Mouse (Mus musculus): ENCODE data around the gene Galnt6. TPM values are rescaled to one million over a fixed set of nuclear protein-coding genes. Genes with fewer than 3 reads are reported as not detected.

Galnt6 gene
- polyA plus RNA-seq, 1 experiment from 2014 or later, result 1.2 TPM

DNA sequence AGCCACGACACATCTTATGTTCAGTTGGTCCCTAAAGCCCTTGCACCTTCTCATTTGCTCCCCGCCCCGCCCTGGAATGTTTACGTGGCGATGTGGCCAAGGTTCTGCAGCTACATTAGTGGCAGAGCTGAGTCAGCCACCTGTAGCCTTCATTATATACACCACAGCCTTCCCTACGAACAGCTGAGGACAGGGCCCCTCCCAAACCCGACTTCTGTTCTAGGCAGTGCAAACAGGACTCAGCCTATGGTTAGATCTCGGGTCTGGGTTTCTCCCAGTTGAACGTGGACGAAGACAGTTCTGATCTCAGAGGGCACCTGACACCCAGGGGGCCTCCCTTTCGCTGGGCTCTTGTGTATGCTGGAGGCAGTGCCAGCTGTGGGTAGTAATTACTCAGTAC, 1.3 kb downstream of the Galnt6 start:
- Histone ChIP-seq H3K4me3 (ENCODE audit: low read depth, low read length) (no peak overlapping the region), H3K9me3 (ENCODE audit: low read length) (no peaks in the 10 kb centered on the region), H3K36me3 (ENCODE audit: insufficient read depth, low read length) (no peaks in the 10 kb centered on the region), H3K4me1 (ENCODE audit: insufficient read depth, low read depth, low read length) (0 out of 2 replicates have a peak, but pooled peaks cover 6% of the 10 kb centered on the region), H3K27ac (ENCODE audit: low read length) (no peak overlapping the region), H3K27me3 (replicated peaks; ENCODE audit: insufficient read depth, low read length) (peaks cover 26% of the 10 kb centered on the region), H3K9ac (replicated peaks; ENCODE audit: low read depth) (no peak overlapping the region), H3K4me2 (replicated peaks; ENCODE audit: low read depth, low read length) (no peak overlapping the region)
- TF ChIP-seq CTCF (IDR thresholded peaks at IDR 0.05) (no peak), EP300 (IDR thresholded peaks at IDR 0.05) (no peak)
- DNase-seq (ENCODE audit: low spot score), result no peak
- WGBS, result 66% methylated on average over 11 of the region's 11 CpGs
- ATAC-seq, result no peak; the same call in 1 of the 2 replicates

DNA sequence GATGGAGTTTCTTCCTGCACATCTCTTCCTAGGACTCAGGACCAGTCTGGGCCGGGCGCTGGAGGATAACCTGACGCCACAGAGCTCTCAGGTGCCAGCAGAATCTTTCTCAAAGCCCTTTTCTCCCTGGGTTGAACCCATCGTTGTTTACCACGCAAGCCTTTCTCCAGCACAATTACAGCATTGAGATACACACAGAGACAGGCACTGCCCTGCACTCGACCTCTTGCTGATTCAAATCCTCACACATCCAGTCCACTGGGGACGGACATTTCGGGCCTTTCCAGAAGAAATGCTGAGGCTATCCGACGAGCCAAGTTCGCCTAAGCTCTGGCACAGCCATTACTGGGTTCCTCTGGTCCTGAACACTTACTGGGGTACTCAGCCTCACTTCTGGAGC, 2.5 kb downstream of the Galnt6 start:
- Histone ChIP-seq H3K4me1 (ENCODE audit: insufficient read depth, low read depth, low read length) (0 out of 2 replicates have a peak, but pooled peaks cover 6% of the 10 kb centered on the region), H3K4me3 (ENCODE audit: low read depth, low read length) (no peak overlapping the region), H3K36me3 (ENCODE audit: insufficient read depth, low read length) (no peaks in the 10 kb centered on the region), H3K4me2 (replicated peaks; ENCODE audit: low read depth, low read length) (no peak overlapping the region), H3K27me3 (replicated peaks; ENCODE audit: insufficient read depth, low read length) (peaks cover 26% of the 10 kb centered on the region), H3K9me3 (ENCODE audit: low read length) (no peaks in the 10 kb centered on the region), H3K9ac (replicated peaks; ENCODE audit: low read depth) (no peak overlapping the region), H3K27ac (ENCODE audit: low read length) (no peak overlapping the region)
- TF ChIP-seq CTCF (IDR thresholded peaks at IDR 0.05) (no peak), EP300 (IDR thresholded peaks at IDR 0.05) (no peak)
- DNase-seq (ENCODE audit: low spot score) (no peak), ATAC-seq (no peak)
- WGBS, result 81% methylated on average over 11 of the region's 11 CpGs

DNA sequence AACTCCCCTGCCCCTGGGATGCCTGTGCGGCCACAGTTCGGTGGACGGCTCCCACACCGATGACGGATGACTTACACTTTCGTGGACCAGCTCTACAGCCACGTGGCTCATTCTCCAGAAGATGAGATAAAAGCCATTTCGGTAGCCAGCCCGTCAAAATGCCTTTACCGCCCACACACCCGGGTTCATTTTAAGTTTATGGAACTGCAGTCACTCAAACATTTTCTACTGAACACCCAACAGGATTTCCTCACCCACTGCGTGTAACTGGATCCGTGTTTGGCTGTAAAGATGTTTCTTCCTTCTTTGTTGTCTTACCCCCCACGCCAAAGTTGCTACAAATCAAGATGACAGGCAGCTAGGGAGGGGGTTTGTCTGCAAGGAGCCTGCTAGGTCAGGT, 5.7 kb downstream of the Galnt6 start:
- WGBS, result 48% methylated on average over 14 of the region's 14 CpGs
- H3K4me2 ChIP-seq (replicated peaks; ENCODE audit: low read depth, low read length), result no peak overlapping the region
- H3K9ac ChIP-seq (replicated peaks; ENCODE audit: low read depth), result no peak overlapping the region
- DNase-seq (ENCODE audit: low spot score), result no peak
- 0 out of 2 replicates have a peak, but pooled peaks cover 4% of the 10 kb centered on the region for H3K27me3 ChIP-seq (replicated peaks; ENCODE audit: insufficient read depth, low read length)
- no peak overlapping the region for H3K27ac ChIP-seq (ENCODE audit: low read length)
- no peaks in the 10 kb centered on the region for H3K4me1 ChIP-seq (ENCODE audit: insufficient read depth, low read depth, low read length)
- no peak overlapping the region for H3K4me3 ChIP-seq (ENCODE audit: low read depth, low read length)
- H3K36me3 ChIP-seq (ENCODE audit: insufficient read depth, low read length), result no peaks in the 10 kb centered on the region
- ATAC-seq, result no peak
- TF ChIP-seq EP300 (IDR thresholded peaks at IDR 0.05), result no peak
- no peak for TF ChIP-seq CTCF (IDR thresholded peaks at IDR 0.05)
- H3K9me3 ChIP-seq (ENCODE audit: low read length), result no peaks in the 10 kb centered on the region

DNA sequence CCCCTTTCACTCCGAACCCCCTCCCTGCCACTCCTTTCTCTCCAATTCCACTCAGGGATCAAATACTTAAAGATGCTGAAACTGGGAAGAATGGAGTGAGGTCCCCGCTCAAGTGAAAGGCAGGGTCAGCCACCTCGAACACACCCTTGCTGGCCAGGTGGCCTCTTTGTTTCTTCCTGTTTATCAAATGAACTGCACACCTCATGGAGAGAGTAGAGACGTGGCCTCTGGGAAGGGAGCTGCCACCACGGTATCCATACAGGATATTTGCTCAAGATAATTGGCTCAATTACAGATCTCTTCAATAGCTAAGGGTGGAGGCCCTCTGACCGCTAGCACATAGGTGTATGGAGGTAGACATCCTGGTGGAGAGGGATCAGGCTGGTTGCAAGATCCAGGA, 6.6 kb downstream of the Galnt6 start:
- 52% methylated on average over 6 of the region's 6 CpGs for WGBS

GRCm38 (mm10) chr15:100722026-100722425, 7.2 kb downstream of the Galnt6 start:
- 34% methylated on average over 4 of the region's 4 CpGs for WGBS
- H3K9me3 ChIP-seq (ENCODE audit: low read length), result no peaks in the 10 kb centered on the region
- DNase-seq (ENCODE audit: low spot score), result no peak
- no peak overlapping the region for H3K4me3 ChIP-seq (ENCODE audit: low read depth, low read length)
- no peaks in the 10 kb centered on the region for H3K36me3 ChIP-seq (ENCODE audit: insufficient read depth, low read length)
- no peak overlapping the region for H3K27ac ChIP-seq (ENCODE audit: low read length)
- no peak overlapping the region for H3K4me2 ChIP-seq (replicated peaks; ENCODE audit: low read depth, low read length)
- H3K27me3 ChIP-seq (replicated peaks; ENCODE audit: insufficient read depth, low read length), result no peaks in the 10 kb centered on the region
- H3K9ac ChIP-seq (replicated peaks; ENCODE audit: low read depth), result no peak overlapping the region
- TF ChIP-seq EP300 (IDR thresholded peaks at IDR 0.05) (no peak), CTCF (IDR thresholded peaks at IDR 0.05) (no peak)
- no peaks in the 10 kb centered on the region for H3K4me1 ChIP-seq (ENCODE audit: insufficient read depth, low read depth, low read length)
- no peak for ATAC-seq

More for the DNA sequence above, 6.6 kb downstream of the Galnt6 start:
- ATAC-seq (no peak), DNase-seq (ENCODE audit: low spot score) (no peak)
- no peaks in the 10 kb centered on the region for H3K4me1 ChIP-seq (ENCODE audit: insufficient read depth, low read depth, low read length)
- no peak overlapping the region for H3K9ac ChIP-seq (replicated peaks; ENCODE audit: low read depth)
- no peak overlapping the region for H3K4me2 ChIP-seq (replicated peaks; ENCODE audit: low read depth, low read length)
- H3K4me3 ChIP-seq (ENCODE audit: low read depth, low read length), result no peak overlapping the region
- H3K9me3 ChIP-seq (ENCODE audit: low read length), result no peaks in the 10 kb centered on the region
- TF ChIP-seq EP300 (IDR thresholded peaks at IDR 0.05) (no peak), CTCF (IDR thresholded peaks at IDR 0.05) (no peak)
- no peaks in the 10 kb centered on the region for H3K27me3 ChIP-seq (replicated peaks; ENCODE audit: insufficient read depth, low read length)
- no peaks in the 10 kb centered on the region for H3K36me3 ChIP-seq (ENCODE audit: insufficient read depth, low read length)
- no peak overlapping the region for H3K27ac ChIP-seq (ENCODE audit: low read length)

DNA sequence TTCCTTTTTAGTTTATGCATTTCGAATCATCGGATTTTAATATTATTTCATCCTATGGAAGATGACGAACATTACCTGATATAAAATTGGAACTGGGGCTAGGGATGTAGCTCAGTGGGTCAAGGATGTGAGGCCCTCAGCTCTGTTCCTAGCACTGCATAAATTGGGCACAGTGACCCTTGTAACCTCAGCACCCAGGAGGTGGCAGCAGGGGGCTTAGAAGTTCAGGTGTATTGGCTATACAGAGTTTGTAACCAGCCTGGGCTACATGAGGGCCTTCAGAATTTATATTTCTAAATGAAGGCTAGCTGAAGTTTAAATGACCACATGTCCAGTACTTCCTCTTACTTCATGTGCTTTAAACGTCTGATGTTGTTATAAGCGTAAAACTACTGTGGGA, 7.7 kb downstream of the Galnt6 start:
- no peak overlapping the region for H3K4me3 ChIP-seq (ENCODE audit: low read depth, low read length)
- H3K9ac ChIP-seq (replicated peaks; ENCODE audit: low read depth), result no peak overlapping the region
- no peaks in the 10 kb centered on the region for H3K4me1 ChIP-seq (ENCODE audit: insufficient read depth, low read depth, low read length)
- H3K27me3 ChIP-seq (replicated peaks; ENCODE audit: insufficient read depth, low read length), result no peaks in the 10 kb centered on the region
- H3K4me2 ChIP-seq (replicated peaks; ENCODE audit: low read depth, low read length), result no peak overlapping the region
- WGBS, result 80% methylated on average over 5 of the region's 5 CpGs
- ATAC-seq, result no peak
- H3K36me3 ChIP-seq (ENCODE audit: insufficient read depth, low read length), result no peaks in the 10 kb centered on the region
- TF ChIP-seq EP300 (IDR thresholded peaks at IDR 0.05), result no peak
- DNase-seq (ENCODE audit: low spot score), result no peak
- H3K27ac ChIP-seq (ENCODE audit: low read length), result no peak overlapping the region
- H3K9me3 ChIP-seq (ENCODE audit: low read length), result no peaks in the 10 kb centered on the region

GRCm38 (mm10) chr15:100720066-100720465, 9.1 kb downstream of the Galnt6 start:
- H3K36me3 ChIP-seq (ENCODE audit: insufficient read depth, low read length), result no peaks in the 10 kb centered on the region
- ATAC-seq (no peak), DNase-seq (ENCODE audit: low spot score) (no peak)
- H3K27me3 ChIP-seq (replicated peaks; ENCODE audit: insufficient read depth, low read length), result no peaks in the 10 kb centered on the region
- no peak overlapping the region for H3K4me3 ChIP-seq (ENCODE audit: low read depth, low read length)
- no peak overlapping the region for H3K27ac ChIP-seq (ENCODE audit: low read length)
- no peak overlapping the region for H3K9ac ChIP-seq (replicated peaks; ENCODE audit: low read depth)
- no peak for TF ChIP-seq EP300 (IDR thresholded peaks at IDR 0.05)
- no peak for TF ChIP-seq CTCF (IDR thresholded peaks at IDR 0.05)
- H3K4me1 ChIP-seq (ENCODE audit: insufficient read depth, low read depth, low read length), result no peaks in the 10 kb centered on the region
- H3K9me3 ChIP-seq (ENCODE audit: low read length), result no peaks in the 10 kb centered on the region
- no peak overlapping the region for H3K4me2 ChIP-seq (replicated peaks; ENCODE audit: low read depth, low read length)
- WGBS, result 80% methylated on average over 10 of the region's 10 CpGs
